Comparison of ENCODE assay signal across 8 mouse cellular contexts in the genomic region with DNA sequence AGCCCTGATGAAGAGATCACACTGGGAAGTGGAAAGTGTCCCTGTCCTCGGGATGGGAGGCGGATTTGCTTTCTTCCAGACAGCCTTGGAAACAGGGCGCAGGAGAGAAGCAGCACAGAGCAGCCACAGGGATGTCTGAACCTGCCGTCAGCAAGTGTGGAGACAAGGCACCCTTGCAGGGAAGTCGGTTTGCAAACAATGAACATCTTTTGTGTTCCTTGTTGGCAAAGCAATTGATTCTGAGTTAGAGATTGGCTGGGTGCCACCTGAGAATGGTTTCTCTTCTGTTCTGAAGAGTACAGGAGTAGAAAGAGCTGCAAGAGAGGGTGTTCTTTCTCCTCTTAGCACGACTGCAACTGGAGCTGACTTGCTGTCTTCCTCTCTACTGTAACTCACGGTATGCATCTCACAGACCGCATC.
DNase-seq lines count a peak whose midpoint lies in the region; ATAC-seq and TF ChIP-seq lines count a peak whose summit lies in the region.

No protein-coding gene starts in this region.

- no peaks in the 10 kb centered on the region for H3K9me3 ChIP-seq in kidney, embryonic 15.5 days (replicated peaks)
- H3K9me3 ChIP-seq in heart, embryonic 13.5 days, result no peaks in the 10 kb centered on the region; the same call in 1 of the 2 replicates
- no peaks in the 10 kb centered on the region for H3K9me3 ChIP-seq in limb, embryonic 14.5 days (ENCODE audit: control insufficient read depth, low read length)

- no peak overlapping the region for H3K27ac ChIP-seq in kidney, embryonic 15.5 days
- no peak overlapping the region for H3K27ac ChIP-seq in heart, embryonic 13.5 days (replicated peaks)
- no peak overlapping the region for H3K27ac ChIP-seq in limb, embryonic 14.5 days (replicated peaks; ENCODE audit: low read depth, low read length)

- peak overlapping the region; percentile 29 for H3K4me2 ChIP-seq in kidney, embryonic 15.5 days
- peak overlapping the region; percentile 56 for H3K4me2 ChIP-seq in heart, embryonic 13.5 days
- H3K4me2 ChIP-seq in limb, embryonic 14.5 days (replicated peaks; ENCODE audit: low read depth, low read length, severe bottlenecking), result 0 out of 2 replicates have a peak overlapping the region, but pooled peaks have one; percentile 7

- no peaks in the 10 kb centered on the region for H3K27me3 ChIP-seq in kidney, embryonic 15.5 days
- no peaks in the 10 kb centered on the region for H3K27me3 ChIP-seq in heart, embryonic 13.5 days (replicated peaks)
- peaks cover 4% of the 10 kb centered on the region; the same call in 1 of the 2 replicates for H3K27me3 ChIP-seq in limb, embryonic 14.5 days (ENCODE audit: control insufficient read depth, insufficient read depth, low read length)

- H3K4me3 ChIP-seq in kidney, embryonic 15.5 days (replicated peaks), result no peak overlapping the region
- H3K4me3 ChIP-seq in heart, embryonic 13.5 days, result peak overlapping the region; percentile 21
- H3K4me3 ChIP-seq in limb, embryonic 14.5 days (replicated peaks; ENCODE audit: low read length), result no peak overlapping the region

- H3K4me1 ChIP-seq in kidney, embryonic 15.5 days, result no peaks in the 10 kb centered on the region
- peaks cover 7% of the 10 kb centered on the region; the same call in 1 of the 2 replicates for H3K4me1 ChIP-seq in heart, embryonic 13.5 days
- H3K4me1 ChIP-seq in limb, embryonic 14.5 days (ENCODE audit: control insufficient read depth, insufficient read depth, low read length), result peaks cover 9% of the 10 kb centered on the region; the same call in 1 of the 2 replicates

- TF ChIP-seq POLR2A in limb, embryonic 14.5 days (IDR thresholded peaks at IDR 0.05; ENCODE audit: borderline replicate concordance, extremely low read depth, insufficient read depth, insufficient read length), result no peak

- H3K9ac ChIP-seq in kidney, embryonic 15.5 days, result no peak overlapping the region
- 0 out of 2 replicates have a peak overlapping the region, but pooled peaks have one; percentile 3 for H3K9ac ChIP-seq in heart, embryonic 13.5 days
- no peak overlapping the region for H3K9ac ChIP-seq in limb, embryonic 14.5 days (ENCODE audit: low read depth, low read length, severe bottlenecking)

- ATAC-seq in kidney, embryonic 15.5 days (replicated peaks; ENCODE audit: low FRiP score), result no peak
- no peak for ATAC-seq in heart, embryonic 13.5 days (ENCODE audit: extremely low read depth, insufficient number of reproducible peaks, low FRiP score, low TSS enrichment)
- ATAC-seq in limb, embryonic 14.5 days (ENCODE audit: low FRiP score, low read depth), result no peak
- no peak for ATAC-seq in erythroblast, adult 5-6 weeks (replicated peaks; ENCODE audit: low FRiP score, poor library complexity, severe bottlenecking)

- WGBS in kidney, embryonic 15.5 days, result 19% methylated on average over 8 of the region's 8 CpGs
- WGBS in heart, embryonic 13.5 days, result 19% methylated on average over 8 of the region's 8 CpGs
- 21% methylated on average over 8 of the region's 8 CpGs for WGBS in limb, embryonic 14.5 days

- H3K36me3 ChIP-seq in kidney, embryonic 15.5 days, result no peaks in the 10 kb centered on the region
- no peaks in the 10 kb centered on the region for H3K36me3 ChIP-seq in heart, embryonic 13.5 days
- no peaks in the 10 kb centered on the region for H3K36me3 ChIP-seq in limb, embryonic 14.5 days (ENCODE audit: control insufficient read depth, insufficient read depth, low read length)

- DNase-seq in kidney, adult 11 months, result no peak
- DNase-seq in embryo, embryonic 11 days, result peak; percentile 43
- peak; percentile 33 for DNase-seq in limb, embryonic 14.5 days (ENCODE audit: low spot score)
- peak; percentile 23 for DNase-seq in right cerebral cortex, postnatal 14 days
- no peak for DNase-seq in cerebellum, adult 9-10 months

Comparison
In these comparisons a context has a peak if more than half of its experiments do, and no peak if none do; other contexts are left out.
1. DNase-seq: peak in embryo, embryonic 11 days (single experiment), limb, embryonic 14.5 days (single experiment) and right cerebral cortex, postnatal 14 days (single experiment); none in kidney, adult 11 months (single experiment) and cerebellum, adult 9-10 months (single experiment).
2. Peak in every context shown above with its lines, with median percentiles within 50 percentile points of each other: H3K4me2 ChIP-seq.